Mouse (Mus musculus) small intestine, adult 2 months (tissue): ENCODE measurements around the gene Gm9945. TPM values are rescaled to one million over a fixed set of nuclear protein-coding genes. Genes with fewer than 3 reads are reported as not detected.

Source experiments
- H3K27ac ChIP-seq: fragments of 200-500 bp; 2 replicates; pipeline ENCODE4 v1.5.1; 2012; ENCODE audit warnings: low read depth, low read length, control low read depth, inconsistent platforms; ENCODE audit not compliant: insufficient read depth
- H3K27me3 ChIP-seq: fragments of 200-500 bp; 2 replicates; pipeline ENCODE4 v1.6.1; 2012; ENCODE audit warnings: mild to moderate bottlenecking, moderate library complexity, low read length, inconsistent platforms; ENCODE audit not compliant: control insufficient read depth, insufficient read depth
- H3K36me3 ChIP-seq: fragments of 200-500 bp; 2 replicates; pipeline ENCODE4 v1.6.1; 2012; ENCODE audit warnings: mild to moderate bottlenecking, low read length, control low read depth, inconsistent platforms; ENCODE audit not compliant: control insufficient read depth, insufficient read depth
- H3K4me1 ChIP-seq: fragments of 200-500 bp; 2 replicates; pipeline ENCODE4 v1.6.1; 2012; ENCODE audit warnings: low read length, inconsistent platforms, mixed read lengths; ENCODE audit not compliant: control insufficient read depth, insufficient read depth, insufficient read length
- H3K4me3 ChIP-seq: fragments of 200-500 bp; 2 replicates; pipeline ENCODE4 v1.5.1; 2012; ENCODE audit warnings: low read depth, mild to moderate bottlenecking, control low read depth, inconsistent platforms, low read length, moderate library complexity
- CTCF ChIP-seq: fragments of 200-500 bp; IDR thresholded peaks from 2 replicates; pipeline ENCODE4 v1.5.1; 2012; ENCODE audit warnings: low read depth, mild to moderate bottlenecking, control low read depth, inconsistent platforms, low read length, moderate library complexity, mixed read lengths; ENCODE audit not compliant: insufficient replicate concordance, insufficient read length; ENCODE audit errors: extremely low read depth
- POLR2A ChIP-seq: fragments of 200-500 bp; IDR thresholded peaks from 2 replicates; pipeline ENCODE4 v1.6.1; 2012; ENCODE audit warnings: low read depth, mild to moderate bottlenecking, control low read depth, inconsistent platforms, low read length, moderate library complexity
- WGBS: fragments of 180-500 bp; shearing (Covaris S2); methylation state at CpG from one replicate; pipeline ENCODE4 v1.1.7; 2018; 5-methylcytosine and 5-hydroxymethylcytosine counted together
- polyA plus RNA-seq: library from polyadenylated mRNA; depleted of rRNA; stranded (reverse); fragments of >200 nt; gene quantifications from 2 replicates; pipeline ENCODE4 v1.2.3, GENCODE M21; 2012

Gm9945 gene
- polyA plus RNA-seq, 1 experiment: not detected

DNA sequence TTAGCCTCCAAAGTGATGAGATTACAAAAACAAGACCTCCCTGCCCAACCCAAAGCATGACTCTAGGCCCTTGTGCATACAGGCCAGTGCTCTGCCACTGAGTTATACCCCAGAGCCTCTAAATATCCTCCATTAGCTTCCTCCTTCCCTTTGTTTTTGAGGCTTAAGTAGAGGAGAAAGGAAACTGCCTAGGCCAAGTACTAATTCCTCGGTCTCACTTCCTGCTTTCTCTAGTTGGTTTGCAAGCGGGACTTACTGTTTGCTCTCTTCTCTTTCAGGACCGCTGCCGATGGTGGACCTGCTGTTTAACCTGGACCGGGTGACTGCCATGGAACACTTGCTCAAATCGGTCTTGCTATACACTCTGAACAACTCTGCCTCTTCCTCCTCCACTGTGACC, 43.6 kb upstream of the Gm9945 start:
- peaks cover 8% of the 10 kb centered on the region; the same call in 1 of the 2 replicates for H3K4me1 ChIP-seq
- H3K27ac ChIP-seq: no peak overlapping the region
- 87% methylated on average over 6 of the region's 6 CpGs for WGBS
- no peaks in the 10 kb centered on the region for H3K27me3 ChIP-seq
- no peak overlapping the region for H3K4me3 ChIP-seq
- H3K36me3 ChIP-seq: no peaks in the 10 kb centered on the region
- TF ChIP-seq CTCF (no peak), POLR2A (no peak)

DNA sequence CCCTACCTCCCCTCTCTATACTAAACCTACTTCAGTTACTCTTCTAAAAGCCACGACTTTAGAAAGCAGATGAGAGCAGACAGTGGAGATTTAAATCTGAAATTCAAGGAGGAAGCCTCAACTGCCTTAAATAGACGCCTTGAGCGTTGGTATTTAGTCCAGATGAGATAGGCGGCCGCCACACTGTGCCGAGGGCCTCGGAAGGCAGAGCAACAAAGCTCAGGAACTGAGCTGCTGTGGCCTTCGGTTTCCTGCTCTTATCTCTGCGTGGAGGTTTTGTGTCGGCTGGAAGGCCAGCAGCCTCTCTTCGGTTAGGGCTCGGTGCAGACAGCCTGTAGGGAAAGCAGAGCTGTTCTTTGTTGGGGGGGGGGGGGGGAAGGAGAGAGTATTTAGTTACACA, 38.0 kb upstream of the Gm9945 start:
- no peak overlapping the region for H3K4me3 ChIP-seq
- no peaks in the 10 kb centered on the region for H3K36me3 ChIP-seq
- H3K4me1 ChIP-seq: peaks cover 2% of the 10 kb centered on the region; the same call in 1 of the 2 replicates
- WGBS: 27% methylated on average over 12 of the region's 12 CpGs
- TF ChIP-seq POLR2A: no peak
- TF ChIP-seq CTCF: no peak
- no peak overlapping the region for H3K27ac ChIP-seq
- H3K27me3 ChIP-seq: no peaks in the 10 kb centered on the region

GRCm38 (mm10) chr11:53443861-53444260, 36.1 kb upstream of the Gm9945 start:
- Histone ChIP-seq H3K36me3 (no peaks in the 10 kb centered on the region), H3K27me3 (no peaks in the 10 kb centered on the region), H3K27ac (no peak overlapping the region), H3K4me1 (peaks cover 9% of the 10 kb centered on the region; the same call in 1 of the 2 replicates), H3K4me3 (no peak overlapping the region)
- TF ChIP-seq POLR2A (no peak), CTCF (peak; percentile 57; the same call in 1 of the 2 replicates)
- 19% methylated on average over 6 of the region's 6 CpGs for WGBS

GRCm38 (mm10) chr11:53445562-53445961, 34.4 kb upstream of the Gm9945 start:
- H3K4me3 ChIP-seq: no peak overlapping the region
- no peaks in the 10 kb centered on the region for H3K27me3 ChIP-seq
- no peaks in the 10 kb centered on the region for H3K36me3 ChIP-seq
- WGBS: 88% methylated on average over 13 of the region's 13 CpGs
- TF ChIP-seq POLR2A (no peak), CTCF (no peak)
- peaks cover 21% of the 10 kb centered on the region; the same call in 1 of the 2 replicates for H3K4me1 ChIP-seq
- H3K27ac ChIP-seq: no peak overlapping the region

DNA sequence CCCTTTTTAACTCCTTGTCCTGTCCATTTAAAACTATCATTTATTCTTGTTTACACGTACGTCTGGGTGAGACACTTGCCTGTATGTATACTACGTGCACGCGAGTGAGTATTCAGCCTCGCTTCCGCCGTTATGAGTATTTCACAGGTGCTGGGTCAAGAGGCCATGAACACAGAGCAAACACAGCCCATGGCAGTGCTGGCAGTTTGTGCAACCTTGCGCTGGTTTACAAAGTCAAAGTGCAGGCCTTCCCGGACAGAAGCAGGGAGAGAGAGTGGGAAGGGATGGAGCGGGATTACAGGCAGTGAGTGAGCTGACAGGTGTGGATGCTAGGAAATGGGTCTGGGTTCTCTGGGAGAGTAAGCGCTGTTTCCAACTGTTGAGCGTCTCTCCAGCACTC, 33.8 kb upstream of the Gm9945 start:
- 87% methylated on average over 13 of the region's 13 CpGs for WGBS
- Histone ChIP-seq H3K36me3 (no peaks in the 10 kb centered on the region), H3K4me3 (no peak overlapping the region), H3K4me1 (peaks cover 28% of the 10 kb centered on the region; the same call in 1 of the 2 replicates), H3K27me3 (no peaks in the 10 kb centered on the region), H3K27ac (no peak overlapping the region)
- TF ChIP-seq CTCF: no peak
- no peak for TF ChIP-seq POLR2A

DNA sequence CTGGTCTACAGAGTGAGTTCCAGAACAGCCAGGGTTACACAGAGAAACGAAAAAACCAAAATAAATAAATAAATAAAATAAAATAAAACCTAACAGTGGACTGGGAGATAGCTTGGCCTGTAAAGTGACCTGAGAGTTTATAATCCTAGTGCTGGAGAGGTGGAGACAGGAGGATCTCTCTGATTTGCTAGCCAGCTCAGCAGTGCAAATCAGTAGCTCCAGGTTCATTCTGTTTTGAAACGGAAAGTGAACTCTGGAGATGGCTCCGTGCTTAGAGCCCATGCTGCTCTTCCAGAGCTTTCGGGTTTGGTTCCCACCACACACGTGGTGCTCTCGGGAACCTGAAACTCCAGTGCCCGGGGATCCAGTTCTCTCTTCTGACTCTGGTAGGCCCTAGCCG, 32.0 kb upstream of the Gm9945 start:
- WGBS: 82% methylated on average over 8 of the region's 8 CpGs
- H3K27ac ChIP-seq: no peak overlapping the region
- no peak for TF ChIP-seq CTCF
- TF ChIP-seq POLR2A: no peak
- no peaks in the 10 kb centered on the region for H3K36me3 ChIP-seq
- no peak overlapping the region for H3K4me3 ChIP-seq
- H3K4me1 ChIP-seq: peaks cover 29% of the 10 kb centered on the region; the same call in 1 of the 2 replicates
- H3K27me3 ChIP-seq: no peaks in the 10 kb centered on the region

DNA sequence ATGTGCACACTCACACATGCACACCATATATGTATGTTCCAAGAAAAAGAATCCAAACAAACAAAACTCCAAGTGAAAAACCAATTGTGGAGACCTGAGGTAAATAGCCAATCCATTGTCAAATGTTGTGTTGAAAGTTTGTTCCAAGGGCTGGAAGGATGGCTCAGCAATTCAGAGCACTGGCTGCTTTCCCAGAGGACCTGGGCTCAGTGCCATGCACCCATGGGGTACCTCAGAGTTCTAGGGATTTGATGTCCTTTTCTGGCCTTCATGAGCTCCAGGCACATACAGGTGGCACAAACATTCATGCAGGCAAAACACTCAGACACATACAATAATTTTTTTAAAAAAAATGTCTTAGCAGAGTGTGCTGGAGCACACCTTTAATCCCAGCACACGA, 31.4 kb upstream of the Gm9945 start:
- H3K27me3 ChIP-seq: no peaks in the 10 kb centered on the region
- 41% methylated on average over 1 of the region's 1 CpGs for WGBS
- H3K4me3 ChIP-seq: no peak overlapping the region
- peaks cover 33% of the 10 kb centered on the region; the same call in 1 of the 2 replicates for H3K4me1 ChIP-seq
- no peaks in the 10 kb centered on the region for H3K36me3 ChIP-seq
- H3K27ac ChIP-seq: no peak overlapping the region
- TF ChIP-seq POLR2A (no peak), CTCF (no peak)
